Mouse (Mus musculus): ENCODE results near the gene Rpl28. TPM values are rescaled to one million over a fixed set of nuclear protein-coding genes. Genes with fewer than 3 reads are reported as not detected.

Gene Rpl28
- total RNA-seq, 4 experiments from 2014 or later = 453 to 560 (median 508) TPM

DNA sequence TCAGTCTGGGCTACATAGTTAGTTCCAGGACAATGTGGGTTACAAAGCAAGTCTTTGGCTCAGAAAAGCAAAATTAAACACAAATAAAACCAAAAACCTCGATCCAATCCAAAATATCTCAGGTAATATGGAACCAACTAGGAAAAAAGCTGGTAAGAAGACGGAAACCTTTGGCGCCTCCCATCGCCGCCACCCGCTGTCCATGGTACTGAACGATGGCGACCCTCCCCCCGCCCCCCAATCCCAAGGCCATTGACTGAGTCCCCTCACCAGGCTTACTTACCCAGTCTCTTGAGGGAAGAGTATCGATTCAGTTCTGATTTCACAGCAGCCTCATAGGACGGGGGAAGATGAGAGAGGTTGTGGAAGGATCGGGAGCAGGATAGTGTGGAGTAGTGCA, 37.8 kb downstream of the Rpl28 start:
- no peak for DNase-seq (ENCODE audit: low spot score)

DNA sequence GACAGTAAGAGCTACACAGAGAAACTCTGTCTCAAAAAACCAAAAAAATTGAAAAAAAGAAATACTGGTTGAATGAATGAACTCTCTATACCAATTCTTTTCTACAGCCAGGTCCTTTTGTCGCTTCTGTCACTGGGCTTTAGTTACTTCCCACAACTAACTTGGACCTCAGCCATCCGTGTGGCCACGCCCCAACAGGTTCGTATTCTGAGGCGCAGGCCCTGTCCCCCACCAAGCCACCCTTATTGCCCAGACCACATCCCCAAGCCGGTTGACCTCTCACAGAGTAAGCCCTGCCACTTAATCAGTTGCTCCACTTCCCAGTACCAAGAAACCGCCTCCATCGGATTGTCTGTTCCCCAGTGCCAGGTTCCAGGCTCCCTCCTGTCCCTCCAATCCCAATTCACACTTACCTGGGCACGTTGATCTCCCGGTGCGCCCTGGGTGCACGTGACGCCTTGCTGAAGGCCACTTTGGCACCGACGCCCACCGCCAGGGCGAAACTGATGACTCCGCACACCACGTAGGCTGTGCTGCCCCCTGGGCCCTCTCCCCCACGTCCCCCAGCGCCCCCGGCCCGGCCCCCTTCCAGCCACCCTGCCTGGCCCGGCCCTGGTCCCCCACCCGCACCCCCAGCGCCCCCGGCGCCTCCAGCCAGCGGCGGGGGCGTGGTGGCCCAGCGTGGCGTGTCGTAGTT, 43.1 kb downstream of the Rpl28 start:
- no peak for DNase-seq (ENCODE audit: low spot score)

DNA sequence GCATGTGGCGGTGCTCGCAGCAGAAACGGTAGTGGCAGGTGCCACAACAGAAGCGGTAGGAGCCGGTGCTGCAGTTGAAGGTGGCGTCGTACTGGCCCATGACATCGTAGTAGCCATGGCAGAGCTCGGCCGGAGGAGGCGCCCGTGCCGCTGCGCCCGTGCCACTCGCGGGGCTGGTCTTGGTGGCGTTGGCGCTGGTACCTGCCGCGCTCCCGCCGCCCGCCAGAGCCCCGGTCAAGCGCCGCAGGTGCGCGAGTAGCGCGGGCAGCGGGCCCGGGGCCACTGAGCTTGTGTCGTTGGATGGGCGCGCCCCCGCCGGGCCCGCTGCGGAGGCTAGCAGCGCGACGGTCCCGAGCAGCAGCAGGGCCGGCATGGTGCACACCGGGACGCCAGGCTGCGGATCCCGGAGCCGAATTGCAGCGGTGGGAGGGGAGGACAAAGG, 43.7 kb downstream of the Rpl28 start:
- DNase-seq (ENCODE audit: low spot score) = no peak

GRCm38 (mm10) chr7:4837639-4838038, 45.0 kb downstream of the Rpl28 start:
- DNase-seq (ENCODE audit: low spot score) = no peak

GRCm38 (mm10) chr7:4842077-4842476, 49.4 kb downstream of the Rpl28 start:
- DNase-seq (ENCODE audit: low spot score) = no peak

DNA sequence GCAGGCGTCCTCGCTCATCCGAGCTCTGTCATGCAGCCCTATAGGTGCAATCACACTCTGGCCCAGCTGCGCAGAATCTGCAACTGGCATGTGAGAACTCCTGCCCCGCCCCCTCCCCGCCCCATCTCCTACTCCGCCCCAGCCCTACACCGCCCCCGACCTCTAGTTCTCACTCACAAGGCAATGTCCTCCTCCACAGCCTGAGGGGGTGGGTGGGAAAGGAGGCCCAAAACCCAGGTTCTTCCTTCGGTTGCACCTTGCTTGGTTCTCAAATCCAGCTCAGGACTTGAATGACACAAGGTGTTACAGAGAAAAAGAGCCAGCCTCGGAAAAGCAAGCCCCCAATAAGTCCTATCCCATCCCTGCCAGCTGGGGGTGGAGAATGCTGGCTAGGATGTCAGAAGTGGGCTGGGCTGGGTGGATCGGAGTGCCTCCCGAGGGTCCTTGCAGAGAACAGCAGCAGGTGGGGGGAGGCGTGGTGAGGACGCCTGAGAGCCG, 50.0 kb downstream of the Rpl28 start:
- DNase-seq (ENCODE audit: low spot score) = no peak

- no peak for DNase-seq (ENCODE audit: low spot score)
Observed at GRCm38 (mm10) chr7:4843604-4844244, 51.0 kb downstream of the Rpl28 start.

DNA sequence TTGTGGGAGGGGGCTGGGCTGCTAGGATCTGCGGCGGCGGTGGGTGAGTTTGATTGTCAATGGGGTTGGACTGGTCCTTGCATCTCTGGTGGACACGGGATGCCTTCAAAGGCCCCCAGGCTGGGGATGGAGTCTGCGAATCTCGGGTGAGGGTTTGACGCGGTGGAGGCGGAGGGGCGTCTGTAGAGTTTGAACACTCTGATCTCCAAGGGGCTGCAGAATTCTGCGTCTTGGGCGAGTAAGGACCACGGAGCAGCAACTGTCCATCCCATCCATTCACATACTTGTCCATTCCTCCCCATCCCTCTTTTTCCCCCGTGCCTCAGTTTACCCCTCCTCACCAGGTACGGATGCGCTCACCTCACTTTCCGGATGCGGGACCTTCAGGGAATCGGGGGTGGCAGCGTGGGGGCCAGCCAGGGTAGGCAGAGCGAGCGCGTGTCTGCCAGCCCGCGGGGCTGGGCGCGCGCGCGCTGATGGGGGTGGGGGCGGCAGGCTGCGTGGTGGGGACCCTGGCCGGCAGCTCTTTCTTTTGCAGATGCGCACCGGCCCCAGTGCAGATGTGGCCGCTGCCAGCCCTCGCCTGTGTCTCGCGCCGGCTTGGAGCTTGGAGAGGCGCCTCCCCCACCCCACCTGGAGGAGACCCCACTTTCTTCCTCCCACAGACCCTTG, 51.7 kb downstream of the Rpl28 start, which contains the start of gene Shisa7:
Gene Shisa7 (minus strand): TSS at position 452 of the 672 bp plus-strand sequence.
- DNase-seq (ENCODE audit: low spot score) = no peak

Other genes starting within 250 kb of the Rpl28 start
- 1 to 10 TPM in 1 of 4 experiments, under 1 TPM in 3; 0.50 to 1.0 (median 0.83) TPM for gene Syt5, start 245.3 kb upstream of the Rpl28 start, total RNA-seq (2022)
- not detected for gene Ptprh, start 188.8 kb upstream of the Rpl28 start, total RNA-seq (2022)
- 1 to 10 TPM; 4.2 to 6.0 (median 4.8) TPM for gene Tmem86b, start 161.5 kb upstream of the Rpl28 start, total RNA-seq (2022)
- gene Ppp6r1, start 133.9 kb upstream of the Rpl28 start, total RNA-seq (2022) = 10 to 100 TPM; 70.5 to 77.7 (median 75.8) TPM
- gene Hspbp1, start 107.8 kb upstream of the Rpl28 start, total RNA-seq (2022) = 10 to 100 TPM; 28.4 to 36.3 (median 33.5) TPM
- 1 to 10 TPM in 2 of 4 experiments, under 1 TPM in 2; 0.57 to 1.2 (median 0.98) TPM for gene Brsk1, start 102.3 kb upstream of the Rpl28 start, total RNA-seq (2022)
- gene Tmem150b, start 67.6 kb upstream of the Rpl28 start, total RNA-seq (2022) = under 1 TPM in 3 of 4 experiments, not detected in 1; 0.12 to 0.24 (median 0.17) TPM
- gene Kmt5c, start 52.8 kb upstream of the Rpl28 start, total RNA-seq (2022) = 10 to 100 TPM in 2 of 4 experiments, 1 to 10 TPM in 2; 7.5 to 10.8 (median 9.7) TPM
- gene Cox6b2, start 39.8 kb upstream of the Rpl28 start, total RNA-seq (2022) = 1 to 10 TPM; 1.8 to 3.8 (median 2.8) TPM
- gene Fam71e2, start 21.6 kb upstream of the Rpl28 start, total RNA-seq (2022) = not detected
- under 1 TPM in 1 of 4 experiments, not detected in 3; 0.19 TPM for gene Il11, start 10.0 kb upstream of the Rpl28 start, total RNA-seq (2022)
- gene Tmem190, start 9.9 kb upstream of the Rpl28 start, total RNA-seq (2022) = not detected
- 1 to 10 TPM; 2.2 to 5.5 (median 5.0) TPM for gene Tmem238, start 3.2 kb upstream of the Rpl28 start, total RNA-seq (2022)
- gene Ube2s, start 19.7 kb downstream of the Rpl28 start, total RNA-seq (2022) = 100 to 1,000 TPM in 1 of 4 experiments, 10 to 100 TPM in 3; 76.2 to 103 (median 88.7) TPM
- gene Shisa7, start 51.8 kb downstream of the Rpl28 start, total RNA-seq (2022) = under 1 TPM in 3 of 4 experiments, not detected in 1; 0.09 to 0.56 (median 0.25) TPM
- gene Isoc2b, start 77.4 kb downstream of the Rpl28 start, total RNA-seq (2022) = 1 to 10 TPM; 5.3 to 6.1 (median 6.0) TPM
- gene Isoc2a, start 84.3 kb downstream of the Rpl28 start, total RNA-seq (2022) = 10 to 100 TPM; 52.2 to 62.9 (median 54.4) TPM
- under 1 TPM in 2 of 4 experiments, not detected in 2; 0.22 to 0.43 TPM for gene Gm36210, start 113.6 kb downstream of the Rpl28 start, total RNA-seq (2022)
- gene Zfp628, start 122.3 kb downstream of the Rpl28 start, total RNA-seq (2022) = 1 to 10 TPM; 6.4 to 8.4 (median 7.5) TPM
- gene Nat14, start 129.2 kb downstream of the Rpl28 start, total RNA-seq (2022) = 1 to 10 TPM; 4.7 to 6.7 (median 5.3) TPM
- 1 to 10 TPM; 1.4 to 2.5 (median 1.9) TPM for gene Ssc5d, start 132.9 kb downstream of the Rpl28 start, total RNA-seq (2022)
- 10 to 100 TPM; 27.3 to 40.6 (median 33.1) TPM for gene Sbk2, start 171.5 kb downstream of the Rpl28 start, total RNA-seq (2022)
- gene Sbk3, start 178.3 kb downstream of the Rpl28 start, total RNA-seq (2022) = 10 to 100 TPM; 28.3 to 70.4 (median 46.3) TPM
- gene Zfp579, start 203.3 kb downstream of the Rpl28 start, total RNA-seq (2022) = 10 to 100 TPM in 3 of 4 experiments, 1 to 10 TPM in 1; 9.7 to 19.8 (median 11.8) TPM
- 10 to 100 TPM in 2 of 4 experiments, 1 to 10 TPM in 2; 7.2 to 12.1 (median 9.5) TPM for gene Zfp524, start 221.5 kb downstream of the Rpl28 start, total RNA-seq (2022)
- gene Fiz1, start 221.8 kb downstream of the Rpl28 start, total RNA-seq (2022) = 10 to 100 TPM; 15.2 to 25.9 (median 17.5) TPM
- not detected for gene Gm44973, start 222.6 kb downstream of the Rpl28 start, total RNA-seq (2022)
- gene Zfp865, start 227.5 kb downstream of the Rpl28 start, total RNA-seq (2022) = 10 to 100 TPM; 11.5 to 13.3 (median 12.8) TPM
- gene Ccdc106, start 227.7 kb downstream of the Rpl28 start, total RNA-seq (2022) = under 1 TPM in 1 of 4 experiments, not detected in 3; 0.22 TPM
- gene 4632433K11Rik, start 241.2 kb downstream of the Rpl28 start, total RNA-seq (2022) = under 1 TPM in 1 of 4 experiments, not detected in 3; 0.37 TPM
- gene Zfp784, start 245.6 kb downstream of the Rpl28 start, total RNA-seq (2022) = 1 to 10 TPM; 4.9 to 7.4 (median 6.0) TPM

Data from heart, adult 8-10 months (tissue).